Mouse (Mus musculus): ENCODE data around the gene Gal. TPM values are rescaled to one million over a fixed set of nuclear protein-coding genes. Genes with fewer than 3 reads are reported as not detected.

The Gal gene
- polyA plus RNA-seq, 1 experiment = not detected

- Histone ChIP-seq H3K27ac (ENCODE audit: insufficient read depth, low read depth, low read length) (no peak overlapping the region), H3K4me1 (ENCODE audit: control insufficient read depth, insufficient read depth, low read length) (peaks cover 12% of the 10 kb centered on the region), H3K4me3 (ENCODE audit: insufficient read depth, low read length) (no peak overlapping the region)
- no peak for TF ChIP-seq CTCF (IDR thresholded peaks at IDR 0.05; ENCODE audit: low read depth, low read length)
- no peak for TF ChIP-seq POLR2A (IDR thresholded peaks at IDR 0.05; ENCODE audit: borderline replicate concordance, low read depth, low read length)
Observed at GRCm38 (mm10) chr19:3424214-3424613, 9.9 kb upstream of the Gal start.

- TF ChIP-seq POLR2A (IDR thresholded peaks at IDR 0.05; ENCODE audit: borderline replicate concordance, low read depth, low read length) (no peak), CTCF (IDR thresholded peaks at IDR 0.05; ENCODE audit: low read depth, low read length) (no peak)
- peaks cover 12% of the 10 kb centered on the region for H3K4me1 ChIP-seq (ENCODE audit: control insufficient read depth, insufficient read depth, low read length)
- H3K4me3 ChIP-seq (ENCODE audit: insufficient read depth, low read length) = no peak overlapping the region
- 0 out of 2 replicates have a peak overlapping the region, but pooled peaks have one; percentile 22 for H3K27ac ChIP-seq (ENCODE audit: insufficient read depth, low read depth, low read length)
Observed at GRCm38 (mm10) chr19:3422981-3423380, 8.6 kb upstream of the Gal start.

GRCm38 (mm10) chr19:3422488-3422887, 8.1 kb upstream of the Gal start:
- no peak overlapping the region for H3K27ac ChIP-seq (ENCODE audit: insufficient read depth, low read depth, low read length)
- H3K4me1 ChIP-seq (ENCODE audit: control insufficient read depth, insufficient read depth, low read length) = peaks cover 12% of the 10 kb centered on the region
- TF ChIP-seq CTCF (IDR thresholded peaks at IDR 0.05; ENCODE audit: low read depth, low read length) (no peak), POLR2A (IDR thresholded peaks at IDR 0.05; ENCODE audit: borderline replicate concordance, low read depth, low read length) (no peak)
- no peak overlapping the region for H3K4me3 ChIP-seq (ENCODE audit: insufficient read depth, low read length)

DNA sequence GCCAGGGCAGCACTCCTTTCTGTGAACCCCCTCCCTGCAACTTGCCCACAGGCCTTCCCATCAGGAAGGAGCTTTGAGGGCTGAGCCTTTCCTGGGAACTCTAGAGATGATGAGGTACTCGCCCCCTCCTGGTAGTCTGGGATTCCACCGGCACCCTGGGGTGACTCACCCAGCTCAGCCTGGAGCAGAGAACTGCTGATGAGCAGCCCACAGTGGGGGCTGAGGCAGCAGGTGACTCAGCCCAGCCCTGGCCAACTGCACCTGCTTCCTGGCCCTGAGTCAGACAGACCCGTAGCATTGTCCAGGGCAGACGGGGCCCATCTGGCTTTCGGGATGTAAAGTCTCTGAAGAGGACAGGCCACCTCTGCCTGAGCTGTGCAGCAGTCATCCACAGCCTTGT, 4.9 kb upstream of the Gal start:
- no peak overlapping the region for H3K4me3 ChIP-seq (ENCODE audit: insufficient read depth, low read length)
- H3K27ac ChIP-seq (ENCODE audit: insufficient read depth, low read depth, low read length) = no peak overlapping the region
- TF ChIP-seq CTCF (IDR thresholded peaks at IDR 0.05; ENCODE audit: low read depth, low read length) (no peak), POLR2A (IDR thresholded peaks at IDR 0.05; ENCODE audit: borderline replicate concordance, low read depth, low read length) (no peak)
- peaks cover 12% of the 10 kb centered on the region for H3K4me1 ChIP-seq (ENCODE audit: control insufficient read depth, insufficient read depth, low read length)

DNA sequence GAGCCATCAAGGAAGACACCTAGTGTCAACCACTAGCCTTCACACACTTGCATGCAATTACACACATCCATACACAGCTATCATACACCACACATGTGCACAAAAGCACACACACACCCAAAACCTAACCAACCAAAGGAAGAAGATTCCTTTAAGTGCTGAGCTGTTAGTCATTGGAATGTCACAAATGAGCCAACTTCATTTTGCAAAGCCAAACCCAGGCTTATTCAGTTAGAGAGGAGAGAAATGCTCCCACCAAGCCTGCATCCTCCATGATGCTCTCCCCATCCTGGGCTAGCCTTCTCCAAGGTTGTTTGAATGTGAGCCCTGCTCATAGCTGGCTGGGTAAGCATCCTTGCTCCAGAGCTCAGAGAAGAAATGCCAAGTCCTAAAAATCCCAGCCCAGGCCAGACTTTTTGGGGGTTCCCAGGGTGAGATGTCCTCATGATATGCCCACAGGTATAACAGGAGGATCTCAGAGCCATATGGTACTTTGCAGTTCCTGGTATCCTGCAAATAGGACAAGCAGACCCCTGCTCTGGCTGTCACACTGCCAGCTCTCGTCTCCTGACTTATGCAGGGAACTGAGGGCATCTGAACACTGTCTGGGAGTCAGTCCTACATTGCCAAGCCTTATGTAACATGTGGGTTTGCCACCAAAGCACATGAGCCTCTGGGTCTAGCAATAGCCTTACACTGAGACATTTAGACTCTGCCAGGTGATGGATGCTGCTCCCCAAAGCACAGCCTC, 8.6 kb downstream of the Gal start:
- Histone ChIP-seq H3K4me3 (ENCODE audit: insufficient read depth, low read length) (no peak overlapping the region), H3K4me1 (ENCODE audit: control insufficient read depth, insufficient read depth, low read length) (no peaks in the 10 kb centered on the region), H3K27ac (ENCODE audit: insufficient read depth, low read depth, low read length) (no peak overlapping the region)
- no peak for TF ChIP-seq POLR2A (IDR thresholded peaks at IDR 0.05; ENCODE audit: borderline replicate concordance, low read depth, low read length)
- no peak for TF ChIP-seq CTCF (IDR thresholded peaks at IDR 0.05; ENCODE audit: low read depth, low read length)

- H3K4me3 ChIP-seq (ENCODE audit: insufficient read depth, low read length) = no peak overlapping the region
- TF ChIP-seq POLR2A (IDR thresholded peaks at IDR 0.05; ENCODE audit: borderline replicate concordance, low read depth, low read length) (no peak), CTCF (IDR thresholded peaks at IDR 0.05; ENCODE audit: low read depth, low read length) (no peak)
- peaks cover 3% of the 10 kb centered on the region; the same call in 1 of the 2 replicates for H3K4me1 ChIP-seq (ENCODE audit: control insufficient read depth, insufficient read depth, low read length)
- H3K27ac ChIP-seq (ENCODE audit: insufficient read depth, low read depth, low read length) = no peak overlapping the region
Observed at GRCm38 (mm10) chr19:3404030-3404429, 10.3 kb downstream of the Gal start.

DNA sequence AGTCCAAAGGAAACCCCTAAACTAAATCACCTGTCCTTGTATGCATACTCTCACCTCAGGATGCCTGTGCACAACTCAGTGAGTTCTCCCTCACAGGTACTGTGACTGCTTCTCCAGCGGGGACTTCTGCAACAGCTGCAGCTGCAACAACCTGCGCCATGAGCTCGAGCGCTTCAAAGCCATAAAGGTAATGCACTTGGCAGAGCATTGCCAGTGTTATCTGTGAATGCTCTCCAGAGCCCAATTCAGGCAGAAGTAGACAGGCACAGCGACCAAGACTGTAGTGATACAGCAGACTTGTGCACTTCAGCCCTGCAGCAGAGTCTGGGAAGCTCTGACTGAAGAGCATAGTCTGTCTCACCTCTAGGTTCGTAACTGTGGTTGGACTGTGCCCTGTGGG, 12.0 kb downstream of the Gal start:
- no peak for TF ChIP-seq POLR2A (IDR thresholded peaks at IDR 0.05; ENCODE audit: borderline replicate concordance, low read depth, low read length)
- TF ChIP-seq CTCF (IDR thresholded peaks at IDR 0.05; ENCODE audit: low read depth, low read length) = no peak
- no peak overlapping the region for H3K4me3 ChIP-seq (ENCODE audit: insufficient read depth, low read length)
- H3K27ac ChIP-seq (ENCODE audit: insufficient read depth, low read depth, low read length) = no peak overlapping the region
- H3K4me1 ChIP-seq (ENCODE audit: control insufficient read depth, insufficient read depth, low read length) = peaks cover 3% of the 10 kb centered on the region; the same call in 1 of the 2 replicates

DNA sequence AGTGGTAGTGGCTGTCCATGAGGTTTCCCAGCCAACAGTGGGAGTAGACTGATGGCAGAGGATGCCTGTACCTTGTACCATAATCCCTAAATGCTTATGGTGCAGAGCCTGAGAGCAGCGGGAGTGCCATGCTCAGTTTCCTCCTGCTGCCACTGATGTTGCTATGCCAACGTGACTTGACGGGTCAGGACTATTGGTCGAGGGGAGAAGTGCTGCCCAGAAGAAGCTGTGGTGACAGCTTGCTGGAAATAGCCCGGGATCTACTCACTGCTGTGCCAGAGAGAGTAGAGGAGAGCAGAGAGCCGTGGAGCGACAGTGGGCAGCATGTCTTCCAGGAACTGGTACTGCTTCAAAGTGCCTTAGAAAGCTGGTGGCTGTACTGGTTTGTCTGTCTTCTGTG, 12.4 kb downstream of the Gal start:
- H3K27ac ChIP-seq (ENCODE audit: insufficient read depth, low read depth, low read length) = no peak overlapping the region
- TF ChIP-seq CTCF (IDR thresholded peaks at IDR 0.05; ENCODE audit: low read depth, low read length) (no peak), POLR2A (IDR thresholded peaks at IDR 0.05; ENCODE audit: borderline replicate concordance, low read depth, low read length) (no peak)
- H3K4me1 ChIP-seq (ENCODE audit: control insufficient read depth, insufficient read depth, low read length) = peaks cover 3% of the 10 kb centered on the region; the same call in 1 of the 2 replicates
- no peak overlapping the region for H3K4me3 ChIP-seq (ENCODE audit: insufficient read depth, low read length)

DNA sequence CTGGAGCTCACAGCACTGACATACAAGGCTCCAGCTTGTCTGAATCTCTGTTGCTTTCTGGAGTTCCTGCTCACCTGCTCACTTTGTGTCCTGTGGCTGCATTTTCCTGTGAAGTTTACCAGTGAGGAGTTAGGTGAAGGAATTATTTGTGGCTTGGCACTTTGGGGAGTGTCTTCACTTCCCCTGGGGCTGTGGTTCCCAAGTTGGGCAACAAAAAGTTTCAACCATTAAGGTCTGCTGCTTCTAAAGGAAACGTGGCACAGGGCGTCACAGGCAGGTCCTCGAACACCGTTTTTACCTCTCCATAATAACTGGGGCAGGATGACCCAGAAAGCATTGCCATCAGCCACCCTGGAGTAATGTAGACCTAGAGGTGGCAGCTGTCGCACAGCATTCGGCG, 12.8 kb downstream of the Gal start:
- Histone ChIP-seq H3K4me1 (ENCODE audit: control insufficient read depth, insufficient read depth, low read length) (peaks cover 3% of the 10 kb centered on the region; the same call in 1 of the 2 replicates), H3K27ac (ENCODE audit: insufficient read depth, low read depth, low read length) (no peak overlapping the region)
- TF ChIP-seq CTCF (IDR thresholded peaks at IDR 0.05; ENCODE audit: low read depth, low read length) = no peak
- TF ChIP-seq POLR2A (IDR thresholded peaks at IDR 0.05; ENCODE audit: borderline replicate concordance, low read depth, low read length) = no peak

GRCm38 (mm10) chr19:3400057-3400456, 14.3 kb downstream of the Gal start:
- Histone ChIP-seq H3K4me3 (ENCODE audit: insufficient read depth, low read length) (no peak overlapping the region), H3K4me1 (ENCODE audit: control insufficient read depth, insufficient read depth, low read length) (peaks cover 3% of the 10 kb centered on the region; the same call in 1 of the 2 replicates), H3K27ac (ENCODE audit: insufficient read depth, low read depth, low read length) (no peak overlapping the region)
- no peak for TF ChIP-seq CTCF (IDR thresholded peaks at IDR 0.05; ENCODE audit: low read depth, low read length)
- no peak for TF ChIP-seq POLR2A (IDR thresholded peaks at IDR 0.05; ENCODE audit: borderline replicate concordance, low read depth, low read length)

More for the DNA sequence above, 12.8 kb downstream of the Gal start:
- no peak overlapping the region for H3K4me3 ChIP-seq (ENCODE audit: insufficient read depth, low read length)
